Mouse (Mus musculus) heart, embryonic 11.5 days (tissue): ENCODE measurements around the gene Gm26657. TPM values are rescaled to one million over a fixed set of nuclear protein-coding genes. Genes with fewer than 3 reads are reported as not detected.

Source experiments
- ATAC-seq: fragments of 200-750 bp; cut with Nextera tagmentation; replicated peaks from 2 replicates; pipeline ENCODE4 v1.8.0; 2017; ENCODE audit warnings: moderate library complexity; ENCODE audit not compliant: insufficient number of reproducible peaks, low FRiP score, low TSS enrichment
- H3K27ac ChIP-seq: fragments of 300-500 bp; sonication (generic); 2 replicates; pipeline ENCODE4 v1.5.1; 2014; ENCODE audit warnings: mild to moderate bottlenecking, low read depth, low read length
- H3K27me3 ChIP-seq: fragments of 300-500 bp; sonication (generic); 2 replicates; pipeline ENCODE4 v1.6.1; 2014; ENCODE audit warnings: mild to moderate bottlenecking, low read length, mixed read lengths; ENCODE audit not compliant: control insufficient read depth, insufficient read depth
- H3K36me3 ChIP-seq: fragments of 300-500 bp; sonication (generic); 2 replicates; pipeline ENCODE4 v1.6.1; 2014; ENCODE audit warnings: mild to moderate bottlenecking, low read length, moderate library complexity, mixed read lengths; ENCODE audit not compliant: control insufficient read depth, insufficient read depth
- H3K4me1 ChIP-seq: fragments of 300-500 bp; sonication (generic); 2 replicates; pipeline ENCODE4 v1.6.1; 2014; ENCODE audit warnings: low read length; ENCODE audit not compliant: control insufficient read depth, insufficient read depth
- H3K4me2 ChIP-seq: fragments of 300-500 bp; sonication (generic); 2 replicates; pipeline ENCODE4 v1.6.1; 2014; ENCODE audit warnings: mild to moderate bottlenecking, moderate library complexity
- H3K4me3 ChIP-seq: fragments of 300-500 bp; sonication (generic); 2 replicates; pipeline ENCODE4 v1.5.1; 2014; ENCODE audit warnings: low read depth, low read length
- H3K9ac ChIP-seq: fragments of 300-500 bp; sonication (generic); 2 replicates; pipeline ENCODE4 v1.6.1; 2014; ENCODE audit warnings: mild to moderate bottlenecking, low read depth, low read length, moderate library complexity
- H3K9me3 ChIP-seq: fragments of 300-500 bp; sonication (generic); replicated peaks from 2 replicates; pipeline ENCODE4 v1.6.1; 2016; ENCODE audit warnings: low read length; ENCODE audit not compliant: control insufficient read depth
- WGBS: fragments of 180-500 bp; shearing (Covaris S2); extraction: QIAGEN DNeasy Blood & Tissue Kit; methylation state at CpG from one replicate; pipeline ENCODE4 v1.1.7; 2014; ENCODE audit not compliant: insufficient replicate concordance; 5-methylcytosine and 5-hydroxymethylcytosine counted together
- polyA plus RNA-seq: library from polyadenylated mRNA; unstranded; fragments of >200 nt; fragmentation: Nextera tagmentation; extraction: Ambion mirVana; gene quantifications from 2 replicates; pipeline ENCODE4 v1.2.1, GENCODE M21; 2014

Gene Gm26657
- polyA plus RNA-seq, 1 experiment from 2014 or later, result not detected

GRCm38 (mm10) chr4:56771065-56771464, 31.2 kb downstream of the Gm26657 start:
- H3K9ac ChIP-seq, result no peak overlapping the region
- no peaks in the 10 kb centered on the region for H3K9me3 ChIP-seq
- H3K4me3 ChIP-seq, result no peak overlapping the region
- no peaks in the 10 kb centered on the region for H3K27me3 ChIP-seq
- 63% methylated on average over 1 of the region's 1 CpGs for WGBS
- H3K27ac ChIP-seq, result no peak overlapping the region
- H3K4me2 ChIP-seq, result no peak overlapping the region
- ATAC-seq, result no peak
- peaks cover 42% of the 10 kb centered on the region for H3K36me3 ChIP-seq
- no peaks in the 10 kb centered on the region; the same call in 1 of the 2 replicates for H3K4me1 ChIP-seq

Other genes starting within 250 kb of the Gm26657 start
- not detected in 2 replicates for gene Actl7b, start 1.4 kb downstream of the Gm26657 start, polyA plus RNA-seq
- 0.20 TPM in 1 of 2 replicates, not detected in the other for gene Actl7a, start 3.3 kb downstream of the Gm26657 start, polyA plus RNA-seq
- 38.0 and 53.0 TPM in 2 replicates for gene Elp1, start 62.3 kb downstream of the Gm26657 start, polyA plus RNA-seq
- 15.2 and 16.7 TPM in 2 replicates for gene Fam206a, start 62.3 kb downstream of the Gm26657 start, polyA plus RNA-seq
- 16.5 and 19.1 TPM in 2 replicates for gene Ctnnal1, start 125.1 kb downstream of the Gm26657 start, polyA plus RNA-seq
- gene Tmem245, start 207.4 kb downstream of the Gm26657 start, polyA plus RNA-seq, result 9.7 and 12.1 TPM in 2 replicates